Mouse (Mus musculus): ENCODE results near the gene Pcif1.

DNA sequence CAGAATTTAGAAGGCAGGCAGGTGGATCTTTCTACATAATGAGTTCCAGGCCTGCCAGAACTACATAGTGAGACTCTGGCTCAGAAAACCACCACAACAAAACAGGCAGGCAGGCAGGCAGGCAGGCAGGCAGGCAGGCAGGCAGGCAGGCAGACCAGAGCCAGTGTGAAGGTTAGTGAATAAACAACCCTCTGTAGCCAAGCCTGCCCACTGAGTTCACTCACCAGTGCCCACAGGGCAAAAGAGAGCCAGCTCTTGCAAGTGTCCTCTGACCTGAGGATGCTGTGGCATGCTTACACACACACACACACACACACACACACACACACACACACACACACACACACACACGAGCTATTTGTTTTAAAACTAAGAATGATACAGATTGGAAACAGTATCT lies 24.4 kb downstream of the Pcif1 start:
- TF ChIP-seq CTCF (IDR thresholded peaks at IDR 0.05; ENCODE audit: low read depth, low read length) (no peak), GATA1 (IDR thresholded peaks at IDR 0.05; ENCODE audit: borderline replicate concordance, low read length) (no peak), TAL1 (conservative IDR thresholded peaks at IDR 0.05; ENCODE audit: low read depth, low read length) (no peak)

Measured in G1E (cell line).